In genomic region chr10:75145221-75145620, GRCm38 (mm10) we compare ENCODE assay signal across 12 mouse cellular contexts.
"Had no signal": no experiment of that assay in that cellular context is flagged by ENCODE, and none has a peak within 500 bp of the region (broad histone marks: within the 10 kb centered on the region; RNA-seq: fewer than 3 reads in every experiment).

No protein-coding gene starts in this region.

- H3K27ac ChIP-seq: kidney, postnatal 0 days; limb, embryonic 12.5 days; liver, embryonic 15.5 days; midbrain, embryonic 10.5 days; stomach, postnatal 0 days had no signal

- H3K9ac ChIP-seq: limb, embryonic 12.5 days; liver, embryonic 15.5 days had no signal

- H3K27me3 ChIP-seq: limb, embryonic 12.5 days; liver, embryonic 15.5 days had no signal

- DNase-seq: kidney, adult 11 months; kidney, adult 9 months; kidney, postnatal 36 days; liver; lung, adult 2 months; midbrain, embryonic 14.5 days; right cerebral cortex, postnatal 14 days had no signal

- H3K9me3 ChIP-seq: limb, embryonic 12.5 days; liver, embryonic 15.5 days; midbrain, embryonic 10.5 days had no signal

- H3K4me2 ChIP-seq: limb, embryonic 12.5 days; liver, embryonic 15.5 days had no signal

- H3K4me1 ChIP-seq: limb, embryonic 12.5 days; liver, embryonic 15.5 days had no signal

- H3K4me3 ChIP-seq: limb, embryonic 12.5 days; liver, embryonic 15.5 days; midbrain, embryonic 10.5 days had no signal
